Mouse (Mus musculus) heart, adult 9 months (tissue): ENCODE results near the gene Dnm2.

Source experiments
- DNase-seq, 2 experiments: peaks; one replicate each; pipeline ENCODE4 v3.0.0; 2022; ENCODE audit warnings: low spot score in 2 of 2

Gene Dnm2

GRCm38 (mm10) chr9:21424631-21425555, at the start of gene Dnm2:
TSS of gene Dnm2 (plus strand) at chr9:21424908.
- DNase-seq: peak; percentile 100

- no peak for DNase-seq
These were observed 45.5 kb upstream of the Dnm2 start for GRCm38 (mm10) chr9:21379195-21379594.

- no peak for DNase-seq
These were observed 43.8 kb upstream of the Dnm2 start for GRCm38 (mm10) chr9:21380868-21381267.

GRCm38 (mm10) chr9:21383966-21384365, 40.7 kb upstream of the Dnm2 start:
- DNase-seq: no peak

- DNase-seq: peak; percentile 39 to 54
These were observed 32.0 kb upstream of the Dnm2 start for GRCm38 (mm10) chr9:21392646-21393175.

GRCm38 (mm10) chr9:21395692-21396091, 29.0 kb upstream of the Dnm2 start:
- DNase-seq: no peak

- DNase-seq: no peak
These were observed 27.5 kb upstream of the Dnm2 start for GRCm38 (mm10) chr9:21397170-21397569.

- no peak for DNase-seq
These were observed 23.7 kb upstream of the Dnm2 start for GRCm38 (mm10) chr9:21401042-21401441.

GRCm38 (mm10) chr9:21402764-21403253, 21.9 kb upstream of the Dnm2 start:
- no peak for DNase-seq

GRCm38 (mm10) chr9:21403745-21404144, 21.0 kb upstream of the Dnm2 start:
- DNase-seq: no peak

GRCm38 (mm10) chr9:21405525-21405924, 19.2 kb upstream of the Dnm2 start:
- no peak for DNase-seq

- DNase-seq: no peak
These were observed 16.8 kb upstream of the Dnm2 start for GRCm38 (mm10) chr9:21407951-21408350.

- DNase-seq: no peak
These were observed 16.1 kb upstream of the Dnm2 start for GRCm38 (mm10) chr9:21408624-21409023.

GRCm38 (mm10) chr9:21409592-21410317, 15.0 kb upstream of the Dnm2 start:
- peak; percentile 54 to 66 for DNase-seq

- DNase-seq: peak; percentile 82 to 87
These were observed 12.8 kb upstream of the Dnm2 start, which contains the start of gene Qtrt1 for GRCm38 (mm10) chr9:21411669-21412550. TSS of gene Qtrt1 (plus strand) at chr9:21411837.

GRCm38 (mm10) chr9:21417866-21418265, 6.8 kb upstream of the Dnm2 start:
- no peak for DNase-seq

- DNase-seq: no peak
These were observed 5.1 kb upstream of the Dnm2 start for GRCm38 (mm10) chr9:21419646-21420045.

- DNase-seq: no peak
These were observed 843 bp downstream of the Dnm2 start for GRCm38 (mm10) chr9:21425556-21425945.

- peak in 1 of 2 experiments; percentile 30 for DNase-seq
These were observed 1.3 kb downstream of the Dnm2 start for GRCm38 (mm10) chr9:21426013-21426412.

- no peak for DNase-seq
These were observed 1.8 kb downstream of the Dnm2 start for GRCm38 (mm10) chr9:21426525-21426924.

GRCm38 (mm10) chr9:21427773-21428172, 3.1 kb downstream of the Dnm2 start:
- peak in 1 of 2 experiments; percentile 51 for DNase-seq
